Mouse (Mus musculus): ENCODE measurements around the gene Ksr2.
"Not testable (repeated sequence)": the region's sequence is repeated elsewhere in the genome, so short reads cannot be mapped to it uniquely, and the experiment has no call there.

Gene Ksr2

GRCm38 (mm10) chr5:117413507-117414501 lies at the start of gene Ksr2:
Gene Ksr2 (plus strand): TSS chr5:117414000.
- peak; percentile 67 for DNase-seq (ENCODE audit: low read depth, low spot score)

DNA sequence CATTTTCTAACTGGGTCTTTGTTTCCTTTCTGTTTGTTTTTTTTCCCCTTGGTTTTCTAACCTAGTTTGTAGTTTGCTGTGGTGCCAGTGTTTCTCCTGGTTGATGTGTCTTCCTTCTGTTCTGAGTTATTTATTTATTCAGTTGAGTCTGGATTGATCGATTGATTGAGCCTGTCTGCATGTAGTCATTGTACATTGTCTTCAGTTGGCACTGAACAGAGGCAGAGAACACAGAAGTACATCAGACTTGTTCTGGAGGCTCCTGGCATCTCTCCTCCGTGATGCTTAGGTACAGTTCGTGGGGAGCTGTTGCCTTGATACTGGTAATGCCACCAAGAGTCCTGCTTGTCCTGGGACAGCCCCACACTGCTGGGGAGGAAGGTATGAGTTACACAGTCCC lies 49.0 kb upstream of the Ksr2 start:
- no peak for DNase-seq (ENCODE audit: low read depth, low spot score)

DNA sequence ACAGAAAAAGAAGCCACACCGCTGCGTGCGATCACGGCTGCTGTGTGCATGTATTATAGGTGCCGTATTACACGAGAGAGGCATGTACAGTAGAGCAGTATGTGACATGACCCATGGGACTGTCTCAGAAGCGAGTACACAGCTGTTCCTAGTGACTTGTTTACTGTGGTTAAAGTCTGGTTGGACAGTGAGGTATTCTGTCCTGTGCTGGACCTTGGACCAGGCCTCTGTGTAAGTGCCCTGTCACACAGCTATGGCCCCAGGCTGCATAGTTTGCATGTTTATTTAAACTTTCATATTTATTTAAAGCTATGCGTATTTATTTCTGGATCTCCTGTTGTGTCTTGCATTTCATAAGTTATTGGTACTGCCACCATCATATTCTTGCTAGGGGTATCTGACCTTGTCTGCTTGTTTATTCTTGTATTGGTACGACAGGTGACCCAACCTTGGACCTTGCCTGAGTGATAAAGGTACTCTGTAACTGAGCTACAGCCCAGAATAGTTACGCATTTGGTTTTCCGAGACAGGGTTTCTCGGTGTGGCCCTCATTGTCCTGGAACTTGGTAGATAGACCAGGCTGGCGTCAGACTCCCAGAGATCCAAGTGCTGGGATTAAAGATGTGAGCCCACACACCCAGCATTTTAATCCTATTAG lies 47.8 kb upstream of the Ksr2 start:
- DNase-seq (ENCODE audit: low read depth, low spot score), result no peak

- DNase-seq (ENCODE audit: low read depth, low spot score), result no peak
Observed at GRCm38 (mm10) chr5:117367206-117367605, 46.6 kb upstream of the Ksr2 start.

- DNase-seq (ENCODE audit: low read depth, low spot score), result no peak
Observed at GRCm38 (mm10) chr5:117370592-117370991, 43.2 kb upstream of the Ksr2 start.

- DNase-seq (ENCODE audit: low read depth, low spot score), result no peak
Observed at GRCm38 (mm10) chr5:117373418-117373817, 40.4 kb upstream of the Ksr2 start.

GRCm38 (mm10) chr5:117374372-117375049 lies 39.3 kb upstream of the Ksr2 start:
- no peak for DNase-seq (ENCODE audit: low read depth, low spot score)

DNA sequence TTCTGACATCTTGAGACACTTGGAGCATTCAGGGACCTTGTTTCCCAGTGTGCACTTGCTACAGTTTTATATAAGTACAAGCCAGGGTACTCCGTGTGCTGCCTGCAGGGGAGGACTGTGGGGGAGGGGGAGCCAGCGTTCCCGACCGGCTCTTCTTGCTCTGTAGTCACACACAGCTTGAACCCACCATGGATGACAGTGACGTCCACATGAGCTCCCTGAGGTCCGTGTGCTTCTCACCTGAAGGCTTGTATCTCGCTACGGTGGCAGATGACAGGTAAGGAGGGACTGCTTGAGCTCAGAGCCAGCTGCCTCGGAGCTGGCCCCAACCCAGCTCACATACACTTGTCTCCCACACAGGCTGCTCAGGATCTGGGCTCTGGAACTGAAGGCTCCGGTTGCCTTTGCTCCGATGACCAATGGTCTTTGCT lies 37.5 kb upstream of the Ksr2 start:
- DNase-seq (ENCODE audit: low read depth, low spot score), result no peak

DNA sequence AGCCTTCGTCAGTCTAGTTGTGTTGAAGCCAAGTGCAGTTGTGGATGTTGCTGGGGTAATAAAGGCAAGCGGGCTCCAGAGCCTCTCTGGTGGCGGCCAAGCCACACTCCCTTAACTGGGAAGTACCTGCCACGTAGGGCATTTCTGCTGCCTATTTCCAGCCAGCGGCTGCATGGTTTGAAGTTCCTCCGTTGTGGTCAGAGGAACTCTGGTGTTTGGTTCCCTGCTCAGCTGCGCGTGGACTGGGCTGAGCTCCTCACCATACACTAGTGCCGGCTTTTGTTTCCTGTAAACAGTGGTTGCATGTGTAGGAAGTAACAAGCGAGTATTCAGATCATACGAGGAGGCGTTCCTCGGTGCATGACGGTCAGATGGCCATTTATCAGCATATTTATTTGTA lies 36.1 kb upstream of the Ksr2 start:
- DNase-seq (ENCODE audit: low read depth, low spot score), result not testable (repeated sequence)

- no peak for DNase-seq (ENCODE audit: low read depth, low spot score)
Observed at GRCm38 (mm10) chr5:117380199-117380598, 33.6 kb upstream of the Ksr2 start.

GRCm38 (mm10) chr5:117381785-117382184 lies 32.0 kb upstream of the Ksr2 start:
- DNase-seq (ENCODE audit: low read depth, low spot score), result no peak

- DNase-seq (ENCODE audit: low read depth, low spot score), result no peak
Observed at GRCm38 (mm10) chr5:117383198-117383597, 30.6 kb upstream of the Ksr2 start.

DNA sequence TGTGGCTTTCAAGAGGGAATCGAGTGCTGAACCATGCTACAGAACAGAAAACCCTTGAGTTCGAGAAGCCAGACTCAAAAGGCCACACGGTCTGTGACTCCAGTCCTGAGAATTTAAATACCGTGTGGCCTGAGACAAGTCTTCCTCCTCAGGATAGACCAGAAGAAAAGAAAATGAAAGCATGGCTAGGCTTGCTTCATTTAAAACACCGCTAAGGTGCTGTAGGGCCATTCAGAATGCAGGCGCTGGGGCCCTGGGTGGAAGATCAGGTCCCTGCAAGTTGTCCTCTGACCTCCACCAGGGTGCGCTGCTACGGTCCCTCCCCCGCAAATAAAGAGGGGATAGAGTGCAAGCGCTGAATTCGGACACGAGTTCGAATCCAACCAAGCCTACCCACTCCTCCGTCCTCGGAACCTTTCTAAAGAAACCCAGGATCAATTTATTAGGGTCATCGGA lies 25.5 kb upstream of the Ksr2 start:
- peak; percentile 25 for DNase-seq (ENCODE audit: low read depth, low spot score)

- DNase-seq (ENCODE audit: low read depth, low spot score), result peak; percentile 92
Observed at GRCm38 (mm10) chr5:117388877-117389276, 24.9 kb upstream of the Ksr2 start, which contains the start of gene Rfc5. Gene Rfc5 (minus strand): TSS chr5:117389047.

- no peak for DNase-seq (ENCODE audit: low read depth, low spot score)
Observed at GRCm38 (mm10) chr5:117390895-117391294, 22.9 kb upstream of the Ksr2 start.

DNA sequence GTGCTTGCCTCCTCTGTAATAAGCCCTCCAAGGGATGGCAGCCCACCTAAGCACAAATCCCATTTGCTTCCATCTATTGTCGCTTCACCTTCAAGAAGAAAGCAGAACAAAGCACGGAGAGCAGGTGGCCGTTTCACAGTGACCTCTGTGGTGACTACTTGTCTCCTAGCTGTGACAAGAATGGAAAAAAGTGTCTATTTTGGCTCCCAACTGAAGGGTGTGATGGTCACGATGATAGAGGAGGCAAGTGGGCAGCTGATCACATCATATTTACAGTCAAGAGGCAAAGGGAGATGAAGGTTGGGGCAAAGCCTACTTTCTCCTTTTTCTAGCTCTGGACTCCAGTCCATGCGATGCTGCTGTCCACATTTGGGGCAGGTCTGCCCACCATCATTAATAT lies 18.0 kb upstream of the Ksr2 start:
- no peak for DNase-seq (ENCODE audit: low read depth, low spot score)

DNA sequence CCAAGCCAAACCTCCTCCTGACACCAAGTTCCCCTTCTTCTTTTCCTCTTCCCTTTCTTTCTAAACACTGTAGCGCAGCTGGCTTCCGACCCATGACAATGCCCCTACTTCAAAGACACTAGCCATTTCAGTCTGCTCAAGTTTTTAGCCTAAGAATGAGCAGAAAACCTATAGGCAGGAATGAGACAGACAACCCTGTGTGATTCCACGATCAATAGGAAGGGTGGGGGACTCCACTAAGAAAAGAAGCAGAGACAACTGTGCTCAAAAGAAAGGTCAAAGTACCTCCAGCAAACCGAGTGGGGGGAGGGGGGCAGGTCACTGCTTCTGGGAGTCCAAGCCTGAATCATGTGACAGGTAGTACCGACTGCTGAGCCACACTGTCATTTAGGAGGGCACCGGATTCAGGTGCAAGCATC lies 17.2 kb upstream of the Ksr2 start:
- DNase-seq (ENCODE audit: low read depth, low spot score), result no peak

- no peak for DNase-seq (ENCODE audit: low read depth, low spot score)
Observed at GRCm38 (mm10) chr5:117397371-117397770, 16.4 kb upstream of the Ksr2 start.

GRCm38 (mm10) chr5:117398007-117398550 lies 15.7 kb upstream of the Ksr2 start:
- DNase-seq (ENCODE audit: low read depth, low spot score), result no peak

DNA sequence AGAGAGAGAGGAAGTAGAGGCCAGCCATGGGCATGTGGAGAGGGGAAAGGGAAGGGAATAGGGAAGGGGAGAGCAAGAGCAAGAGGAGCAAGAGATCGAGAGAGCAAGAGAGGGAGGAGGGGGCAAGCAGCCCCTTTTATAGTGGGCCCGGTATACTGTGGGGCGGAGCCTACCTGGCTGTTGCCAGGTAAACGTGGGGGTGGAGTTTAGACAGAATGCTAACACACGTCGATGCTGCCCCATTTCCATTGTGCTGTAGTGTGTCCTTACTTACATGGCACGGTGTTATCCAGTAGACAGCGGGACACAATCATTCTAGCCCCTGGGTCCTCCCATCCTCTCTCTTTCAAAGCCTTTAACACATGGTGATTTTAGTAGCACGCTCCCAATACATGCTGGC lies 14.5 kb upstream of the Ksr2 start:
- no peak for DNase-seq (ENCODE audit: low read depth, low spot score)

- no peak for DNase-seq (ENCODE audit: low read depth, low spot score)
Observed at GRCm38 (mm10) chr5:117403609-117404008, 10.2 kb upstream of the Ksr2 start.

DNA sequence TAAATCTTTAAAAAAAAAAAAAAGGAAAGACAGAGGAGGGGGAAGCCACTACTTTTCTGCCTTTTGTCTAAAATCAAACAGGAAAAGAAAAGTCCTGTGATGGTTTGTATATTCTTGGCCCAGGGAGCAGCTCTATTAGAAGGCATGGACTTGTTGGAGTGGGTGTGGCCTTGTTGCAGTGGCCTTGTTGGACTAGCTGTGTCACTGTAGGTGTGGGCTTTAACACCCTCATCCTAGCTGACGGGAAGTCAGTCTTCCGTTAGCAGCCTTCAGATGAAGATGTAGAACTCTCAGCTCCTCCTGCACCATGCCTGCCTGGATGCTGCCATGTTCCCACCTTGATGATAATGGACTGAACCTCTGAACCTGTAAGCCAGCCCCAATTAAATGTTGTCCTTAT lies 9.1 kb upstream of the Ksr2 start:
- not testable (repeated sequence) for DNase-seq (ENCODE audit: low read depth, low spot score)

Measured in retina, postnatal 7 days (tissue).